Mouse (Mus musculus): Measurements from ENCODE around the gene Rtn4.

Gene Rtn4

GRCm38 (mm10) chr11:29765063-29765462, 72.3 kb downstream of the Rtn4 start:
- DNase-seq (ENCODE audit: low spot score), result no peak

- DNase-seq (ENCODE audit: low spot score), result no peak
Measured at GRCm38 (mm10) chr11:29766313-29766982, 73.7 kb downstream of the Rtn4 start.

- no peak for DNase-seq (ENCODE audit: low spot score)
Measured at GRCm38 (mm10) chr11:29768523-29768922, 75.8 kb downstream of the Rtn4 start.

GRCm38 (mm10) chr11:29770666-29771400, 78.1 kb downstream of the Rtn4 start:
- DNase-seq (ENCODE audit: low spot score), result no peak

GRCm38 (mm10) chr11:29772279-29772678, 79.5 kb downstream of the Rtn4 start:
- no peak for DNase-seq (ENCODE audit: low spot score)

- no peak for DNase-seq (ENCODE audit: low spot score)
Measured at GRCm38 (mm10) chr11:29774296-29774695, 81.5 kb downstream of the Rtn4 start.

- DNase-seq (ENCODE audit: low spot score), result no peak
Measured at GRCm38 (mm10) chr11:29774760-29775159, 82.0 kb downstream of the Rtn4 start.

GRCm38 (mm10) chr11:29777964-29778363, 85.2 kb downstream of the Rtn4 start:
- no peak for DNase-seq (ENCODE audit: low spot score)

- no peak for DNase-seq (ENCODE audit: low spot score)
Measured at GRCm38 (mm10) chr11:29778936-29779335, 86.2 kb downstream of the Rtn4 start.

GRCm38 (mm10) chr11:29779409-29780026, 86.8 kb downstream of the Rtn4 start:
- no peak for DNase-seq (ENCODE audit: low spot score)

- DNase-seq (ENCODE audit: low spot score), result peak; percentile 2
Measured at GRCm38 (mm10) chr11:29786583-29787219, 94.0 kb downstream of the Rtn4 start.

GRCm38 (mm10) chr11:29787473-29787872, 94.7 kb downstream of the Rtn4 start:
- DNase-seq (ENCODE audit: low spot score), result no peak

GRCm38 (mm10) chr11:29788499-29788898, 95.8 kb downstream of the Rtn4 start:
- DNase-seq (ENCODE audit: low spot score), result no peak

- no peak for DNase-seq (ENCODE audit: low spot score)
Measured at GRCm38 (mm10) chr11:29788921-29789638, 96.3 kb downstream of the Rtn4 start.

GRCm38 (mm10) chr11:29790796-29791195, 98.0 kb downstream of the Rtn4 start:
- DNase-seq (ENCODE audit: low spot score), result no peak

Measured in T-cell, adult 2 months (primary cell).